Mouse (Mus musculus) frontal cortex, postnatal 10 days (tissue): ENCODE data around the gene Tgif2.
"Not testable (repeated sequence)": the region's sequence is repeated elsewhere in the genome, so short reads cannot be mapped to it uniquely, and the experiment has no call there.

ENCODE experiments used
- DNase-seq, 2 experiments: peaks; one replicate each; pipeline ENCODE4 v3.0.0; 2022; ENCODE audit warnings: low spot score in 2 of 2, mixed read lengths in 1 of 2

The Tgif2 gene

GRCm38 (mm10) chr2:156874760-156875510 is 35.1 kb downstream of the Tgif2 start:
- DNase-seq, result no peak

DNA sequence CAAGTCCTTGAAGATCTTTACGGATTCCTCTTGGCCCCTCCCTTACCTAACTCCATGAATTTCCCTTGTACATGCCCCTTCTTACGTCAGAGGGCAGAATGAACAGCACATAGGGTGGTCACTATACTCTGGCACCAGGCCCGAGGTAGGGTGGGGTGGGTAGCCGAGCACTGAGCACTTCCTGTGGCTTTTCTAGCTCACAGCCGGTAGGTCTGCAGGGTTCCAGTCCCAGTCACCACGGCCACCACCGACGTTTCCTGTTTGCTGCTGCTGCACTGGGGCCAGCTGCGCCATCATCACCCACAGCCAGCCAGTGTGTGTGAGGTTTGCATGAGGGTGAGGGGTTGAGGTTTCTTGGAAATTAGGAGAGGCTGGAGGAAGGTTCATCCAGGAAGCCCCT is 37.9 kb downstream of the Tgif2 start:
- no peak for DNase-seq

GRCm38 (mm10) chr2:156879541-156879940 is 39.7 kb downstream of the Tgif2 start:
- DNase-seq, result no peak

- no peak for DNase-seq
Measured at GRCm38 (mm10) chr2:156882431-156883001, 42.7 kb downstream of the Tgif2 start.

- no peak for DNase-seq
Measured at GRCm38 (mm10) chr2:156884396-156885211, 44.8 kb downstream of the Tgif2 start.

DNA sequence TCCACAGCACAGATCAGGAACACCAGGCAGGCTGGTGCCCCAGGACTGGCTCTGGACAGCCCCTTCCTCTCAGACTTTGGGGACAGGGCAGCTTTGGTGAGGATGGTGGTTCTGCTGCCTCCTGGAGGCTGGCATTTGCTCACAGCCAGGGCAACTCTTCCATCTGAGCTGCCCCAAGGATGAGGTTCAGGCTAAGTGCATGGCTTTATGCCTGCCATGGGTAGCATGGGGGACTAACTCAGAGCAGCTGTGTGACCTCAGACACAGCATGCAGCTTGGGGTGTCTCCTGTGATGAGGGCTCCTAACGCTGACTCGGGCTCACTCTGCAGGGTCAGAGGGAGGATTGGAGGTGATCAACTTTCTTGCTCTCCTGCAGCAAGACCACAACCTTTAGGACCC is 45.9 kb downstream of the Tgif2 start:
- DNase-seq, result not testable (repeated sequence)

DNA sequence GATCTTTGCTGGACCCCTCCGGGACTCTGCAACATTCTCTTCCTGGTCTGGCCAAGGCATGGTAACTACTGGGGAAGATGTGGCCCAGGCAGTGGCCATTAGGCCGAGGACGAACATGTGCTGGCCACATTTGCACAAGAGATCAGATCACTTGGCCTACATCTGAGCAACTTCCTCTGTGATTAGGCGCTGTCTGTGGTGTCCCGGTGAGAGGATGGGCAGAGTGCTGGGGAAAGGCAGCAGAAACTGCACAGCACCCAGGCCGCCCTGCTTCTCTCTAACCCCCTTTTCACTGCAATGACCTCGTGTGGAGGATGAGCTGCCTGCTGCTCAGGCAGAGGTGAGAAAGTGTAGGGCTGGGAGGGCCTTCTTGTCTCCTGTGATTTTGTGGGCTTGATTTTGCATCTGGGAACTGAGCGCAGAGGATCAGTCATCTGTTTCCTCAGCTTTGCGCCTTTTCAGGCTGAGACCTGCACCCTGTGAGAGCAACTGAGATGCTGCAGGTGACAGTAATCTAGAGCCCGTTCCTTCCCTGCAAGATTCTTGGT is 46.4 kb downstream of the Tgif2 start:
- DNase-seq, result no peak

DNA sequence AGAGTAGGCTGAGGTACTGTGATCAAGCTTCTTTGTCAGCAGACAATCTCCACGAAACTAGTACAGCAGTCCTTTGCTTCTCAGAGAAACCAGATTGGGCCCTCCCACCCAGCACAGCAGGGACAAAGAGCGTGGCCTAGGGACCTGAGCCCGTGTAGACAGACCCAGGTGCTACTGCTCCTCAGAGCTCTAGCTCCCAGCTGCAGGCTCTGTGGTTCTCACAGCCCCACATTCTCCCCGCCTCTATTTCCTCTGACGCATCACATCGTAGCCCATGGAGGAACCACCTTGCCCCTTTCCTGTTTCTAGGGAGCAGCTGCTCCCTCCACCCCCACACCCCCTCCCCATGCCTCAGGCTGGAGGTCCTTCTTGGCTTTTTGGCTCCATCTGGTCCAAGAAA is 47.2 kb downstream of the Tgif2 start, which contains the start of gene Sla2:
TSS of gene Sla2 (minus strand) at position 176 of the 400 bp plus-strand sequence.
- no peak for DNase-seq

DNA sequence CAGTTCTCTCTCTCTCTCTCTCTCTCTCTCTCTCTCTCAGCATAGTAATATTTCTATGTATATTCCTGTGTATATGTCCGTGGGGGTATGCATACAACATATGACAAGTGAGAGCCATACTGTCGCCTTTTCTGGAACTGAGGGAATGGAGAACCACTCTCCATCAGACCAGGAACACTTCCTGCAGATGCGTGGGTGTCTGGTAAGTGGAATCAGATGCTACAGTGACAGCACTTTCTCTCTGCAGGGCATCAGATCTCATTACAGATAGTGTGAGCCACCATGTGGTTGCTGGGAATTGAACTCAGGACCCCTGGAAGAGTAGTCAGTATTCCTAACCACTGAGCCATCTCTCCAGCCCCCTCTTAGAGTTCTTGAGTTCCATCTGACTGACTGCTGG is 48.7 kb downstream of the Tgif2 start:
- no peak for DNase-seq

- DNase-seq, result no peak
Measured at GRCm38 (mm10) chr2:156892240-156892639, 52.4 kb downstream of the Tgif2 start.

DNA sequence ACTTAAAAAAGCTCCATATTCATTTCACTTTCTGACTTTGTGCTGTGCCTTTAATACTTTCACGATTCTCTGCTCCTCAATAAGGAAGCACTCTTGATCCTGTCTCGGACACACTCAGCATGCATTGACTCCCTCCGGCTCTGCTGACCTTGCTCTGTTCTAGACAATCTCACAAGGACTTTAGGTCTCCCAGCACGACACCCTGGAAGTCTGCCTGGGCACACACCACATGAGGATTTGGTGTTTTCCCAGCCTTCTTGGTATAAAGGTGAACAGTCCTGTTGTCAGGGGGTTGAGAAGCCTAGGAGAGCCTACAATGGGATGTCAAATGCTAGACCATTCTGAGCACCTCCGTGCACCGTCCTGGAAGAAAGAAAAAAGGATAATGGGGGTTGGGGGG is 53.0 kb downstream of the Tgif2 start:
- no peak for DNase-seq

DNA sequence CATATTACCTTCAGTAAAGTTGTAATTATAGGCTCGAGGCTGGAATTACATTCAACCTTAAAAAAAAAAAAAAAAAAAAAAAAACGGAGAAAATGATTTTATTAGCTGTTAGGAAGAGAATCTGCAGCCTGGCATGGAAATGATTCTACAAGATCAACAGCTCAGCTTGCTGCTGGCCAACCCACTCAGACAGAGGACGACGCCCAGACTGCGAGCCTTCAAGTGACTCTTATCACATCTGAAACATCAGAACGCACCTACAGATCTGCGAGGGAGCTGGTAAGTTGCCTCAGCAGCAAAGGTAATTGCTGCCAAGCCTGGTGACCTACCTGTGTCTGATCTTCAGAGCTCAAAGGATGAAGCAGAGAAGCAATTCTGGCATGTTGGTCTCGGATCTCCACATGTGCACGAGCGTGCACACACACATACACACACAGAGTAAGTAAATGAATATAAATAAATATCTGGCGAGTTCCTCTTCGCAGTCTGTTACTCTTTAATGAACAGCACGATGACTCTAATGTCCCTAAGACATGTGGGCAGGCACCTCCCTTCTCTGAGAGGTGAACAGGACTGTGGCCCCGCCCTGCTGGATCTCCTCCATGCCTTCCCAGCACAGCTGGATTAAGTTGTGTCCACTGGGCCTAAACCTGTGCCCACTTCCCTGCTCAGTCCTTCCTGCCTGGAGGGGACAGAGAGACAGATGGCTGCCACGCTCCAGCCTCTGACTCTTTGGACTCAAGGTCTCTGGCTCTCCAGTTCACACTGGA is 54.9 kb downstream of the Tgif2 start:
- no peak for DNase-seq

GRCm38 (mm10) chr2:156896384-156896914 is 56.6 kb downstream of the Tgif2 start:
- no peak for DNase-seq

GRCm38 (mm10) chr2:156897034-156897433 is 57.2 kb downstream of the Tgif2 start:
- no peak for DNase-seq

GRCm38 (mm10) chr2:156898374-156898773 is 58.6 kb downstream of the Tgif2 start:
- no peak for DNase-seq

DNA sequence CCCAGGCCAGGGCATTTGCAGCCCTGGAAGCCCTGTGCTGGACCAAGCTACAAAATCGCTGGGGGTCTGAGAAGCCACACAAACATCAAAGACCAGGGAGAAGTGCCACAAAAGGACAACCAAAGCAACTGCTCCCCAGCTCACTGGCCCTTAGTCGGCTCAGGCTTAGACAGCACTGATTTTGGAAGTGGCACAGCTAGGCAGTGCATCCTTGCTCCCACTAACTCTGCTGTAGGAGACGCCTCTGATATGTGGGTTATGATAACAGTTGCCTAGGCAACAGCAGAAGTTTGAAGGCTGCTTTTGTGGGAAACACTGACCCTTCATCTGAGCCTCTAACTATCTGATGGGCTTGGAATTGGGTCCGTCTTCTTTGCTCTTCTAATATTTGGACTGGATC is 59.4 kb downstream of the Tgif2 start:
- no peak for DNase-seq

DNA sequence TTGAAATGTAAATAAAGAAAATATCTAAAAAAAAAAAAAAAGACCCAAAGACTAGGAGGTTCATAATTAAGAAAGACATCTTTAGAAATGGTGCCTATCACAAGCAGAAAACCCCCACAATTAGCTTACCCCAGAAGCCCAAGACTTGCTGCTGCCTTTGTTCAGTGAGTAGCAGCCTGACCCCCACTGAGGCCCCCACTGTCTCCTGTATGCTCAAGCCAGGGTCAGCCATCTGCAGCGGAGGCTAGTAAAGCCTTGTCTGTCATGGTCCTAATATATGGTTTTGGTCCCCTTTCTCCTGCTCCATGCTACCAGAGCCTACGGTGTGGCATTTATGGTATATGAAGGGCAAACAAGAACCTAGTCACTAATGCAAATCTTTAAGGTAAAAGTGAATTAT is 61.5 kb downstream of the Tgif2 start:
- no peak for DNase-seq

GRCm38 (mm10) chr2:156901883-156902282 is 62.1 kb downstream of the Tgif2 start:
- DNase-seq, result no peak

- not testable (repeated sequence) for DNase-seq
Measured at GRCm38 (mm10) chr2:156902411-156902810, 62.6 kb downstream of the Tgif2 start.

DNA sequence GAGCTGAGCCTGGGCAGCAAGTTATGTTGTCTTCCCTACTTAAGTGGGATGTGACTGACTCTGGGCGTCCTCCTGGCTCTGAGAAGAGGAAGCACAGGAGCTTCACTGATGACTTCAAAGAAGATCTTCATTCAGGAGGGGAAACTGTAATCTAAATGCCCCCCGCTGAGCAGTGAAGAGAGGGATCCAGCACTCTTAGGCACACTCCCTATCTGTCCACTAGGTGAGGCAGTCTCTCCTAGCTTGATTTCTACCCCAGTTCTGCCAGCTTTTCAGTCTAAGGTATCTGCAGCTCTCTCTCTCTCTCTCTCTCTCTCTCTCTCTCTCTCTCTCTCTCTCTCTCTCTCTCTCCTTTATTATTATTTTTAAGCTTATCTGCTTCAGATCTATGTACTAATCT is 63.6 kb downstream of the Tgif2 start:
- no peak for DNase-seq
